Mouse (Mus musculus) kidney, postnatal 25 days (tissue): ENCODE measurements around the gene N6amt1.
A peak's percentile ranks its signal among the peaks of the same experiment; 100 is the strongest.

Source experiments
- DNase-seq, 2 experiments: peaks; one replicate each; pipeline ENCODE4 v3.0.0; 2021; ENCODE audit warnings: mixed read lengths in 2 of 2

N6amt1 gene

DNA sequence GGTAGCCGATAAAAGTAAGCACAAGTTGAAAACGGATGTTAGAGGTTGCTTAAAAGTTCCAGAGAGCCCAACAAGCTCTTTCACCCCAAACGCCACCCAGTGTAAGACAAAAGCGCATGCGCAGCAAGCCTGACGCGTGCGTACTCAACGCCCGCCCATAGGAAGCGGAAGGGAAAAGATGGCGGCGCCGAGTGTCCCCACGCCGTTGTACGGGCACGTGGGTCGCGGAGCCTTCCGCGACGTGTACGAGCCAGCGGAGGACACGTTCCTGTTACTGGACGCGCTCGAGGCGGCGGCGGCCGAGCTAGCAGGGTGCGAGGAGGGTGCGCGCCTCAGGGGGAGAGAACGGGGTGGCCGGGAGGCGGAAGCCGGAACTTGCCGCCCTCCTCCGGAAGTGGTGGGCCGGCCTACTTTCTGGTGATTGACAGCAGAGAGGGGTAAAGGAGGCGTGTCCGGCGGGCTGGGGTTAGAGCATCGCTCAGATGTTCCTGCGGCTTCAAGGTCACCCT, at the start of gene N6amt1:
N6amt1 (plus strand) TSS at position 111 of the 509 bp plus-strand sequence.
- peak; percentile 94 to 96 for DNase-seq

DNA sequence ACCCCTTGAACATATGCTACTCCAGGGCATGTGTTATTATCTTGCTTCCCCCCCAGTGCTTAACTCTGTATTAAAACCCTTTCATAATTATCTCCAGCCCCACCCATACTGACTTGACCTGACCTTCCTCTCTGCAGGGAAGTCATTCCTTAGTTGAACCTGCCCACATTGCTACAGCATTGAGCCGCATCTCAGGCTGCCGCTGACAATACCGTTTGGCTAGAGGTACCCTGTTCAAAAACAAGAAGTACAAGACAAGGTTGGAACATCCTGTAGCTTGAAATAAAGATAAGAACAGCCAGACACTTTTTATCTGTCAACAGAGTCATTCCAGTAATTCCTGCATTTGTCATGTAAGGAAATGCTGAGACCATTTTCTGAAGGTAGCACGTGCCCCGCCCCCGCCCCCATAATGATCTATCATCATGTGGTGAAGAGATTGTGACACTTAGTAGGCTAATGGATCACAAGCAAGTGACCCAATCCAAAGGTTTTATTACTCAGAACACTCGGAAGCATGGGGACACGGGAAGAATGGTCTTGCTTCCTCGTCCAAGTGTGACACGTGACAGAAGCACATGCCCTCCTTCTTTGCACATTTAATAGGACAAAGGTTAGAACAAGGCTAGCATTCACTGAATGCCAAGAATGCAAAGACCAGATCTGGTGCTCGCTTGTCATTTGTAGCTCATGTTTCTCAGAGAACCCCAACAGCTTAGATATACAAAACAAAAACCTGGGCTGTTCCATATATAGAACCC, 48.6 kb upstream of the N6amt1 start:
- DNase-seq = peak; percentile 39 to 62

DNA sequence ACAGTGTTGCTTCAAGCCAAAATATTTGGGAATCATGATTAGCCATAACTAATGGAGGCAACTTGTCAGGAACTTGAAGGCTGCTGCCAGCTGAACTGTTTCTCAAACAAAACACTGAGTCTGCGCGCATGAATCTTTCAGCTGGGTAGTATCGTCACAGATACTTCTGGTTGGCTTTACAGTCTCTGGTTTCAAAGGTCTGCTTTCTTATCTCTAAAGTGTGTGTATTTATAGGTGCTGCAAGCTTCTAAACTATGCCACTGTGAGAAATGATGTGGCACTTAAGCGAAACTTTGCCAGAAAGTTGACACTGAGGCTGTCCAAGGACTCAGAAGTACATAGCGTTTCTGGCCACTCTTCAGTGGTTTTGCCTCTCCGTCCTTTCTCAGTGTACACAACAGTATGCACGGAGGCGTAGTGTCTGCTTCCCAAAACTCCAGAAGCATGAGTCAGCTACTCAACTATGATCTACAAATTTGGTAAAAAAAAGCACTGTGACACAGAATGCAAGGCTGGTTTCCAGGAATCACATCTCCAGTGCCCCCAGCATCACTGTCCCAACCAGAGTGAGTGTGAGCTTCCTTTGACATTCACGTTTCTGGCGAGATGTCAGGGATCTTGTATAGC, 46.8 kb upstream of the N6amt1 start:
- DNase-seq = no peak

DNA sequence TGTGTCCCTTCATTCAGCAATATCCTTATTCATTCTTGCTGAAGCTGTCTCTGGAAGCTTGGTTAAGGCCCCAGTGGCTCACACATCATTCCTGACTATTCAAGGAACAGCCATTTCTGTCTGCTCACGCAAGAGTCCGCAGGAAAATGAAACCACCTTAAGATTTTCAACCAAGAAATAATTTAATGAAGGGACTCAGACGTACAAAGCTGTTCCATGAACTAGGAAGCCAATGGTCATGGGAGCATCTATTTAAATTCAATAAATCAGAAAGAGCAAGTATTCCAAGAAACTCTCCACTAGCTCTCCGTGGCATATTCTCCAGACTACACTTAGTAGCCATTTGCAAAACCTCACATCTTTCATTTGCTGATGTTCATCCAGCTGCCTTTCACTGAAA, 43.3 kb upstream of the N6amt1 start:
- no peak for DNase-seq

DNA sequence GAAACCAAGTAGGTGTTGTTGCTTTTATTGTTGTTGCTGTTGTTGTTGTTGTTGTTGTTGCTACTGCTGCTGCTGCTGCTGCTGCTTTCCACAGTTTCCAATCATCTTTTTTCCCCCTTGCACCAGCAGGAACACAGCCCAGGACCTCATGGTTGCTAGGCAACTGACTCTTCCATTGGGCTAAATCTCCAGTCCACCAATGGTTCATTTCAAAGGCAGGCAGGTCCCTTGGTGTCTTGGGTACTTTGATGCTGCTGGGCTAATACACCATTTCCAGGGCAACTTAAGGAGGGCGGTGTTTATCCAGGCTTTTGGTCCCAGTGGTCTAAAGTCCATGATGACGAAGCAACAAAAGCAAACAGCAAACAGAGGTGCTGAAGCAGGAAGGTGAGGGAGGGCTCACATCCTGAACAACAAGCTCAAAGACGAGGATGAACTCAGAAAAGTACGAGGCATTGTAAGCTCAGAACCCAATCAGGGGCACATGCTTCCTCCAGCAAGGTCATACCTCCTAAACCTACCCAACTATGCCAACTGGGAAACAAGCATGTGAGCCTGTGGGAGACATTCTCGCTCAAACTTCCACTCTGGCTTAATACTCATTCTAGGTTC, 35.7 kb upstream of the N6amt1 start:
- no peak for DNase-seq

DNA sequence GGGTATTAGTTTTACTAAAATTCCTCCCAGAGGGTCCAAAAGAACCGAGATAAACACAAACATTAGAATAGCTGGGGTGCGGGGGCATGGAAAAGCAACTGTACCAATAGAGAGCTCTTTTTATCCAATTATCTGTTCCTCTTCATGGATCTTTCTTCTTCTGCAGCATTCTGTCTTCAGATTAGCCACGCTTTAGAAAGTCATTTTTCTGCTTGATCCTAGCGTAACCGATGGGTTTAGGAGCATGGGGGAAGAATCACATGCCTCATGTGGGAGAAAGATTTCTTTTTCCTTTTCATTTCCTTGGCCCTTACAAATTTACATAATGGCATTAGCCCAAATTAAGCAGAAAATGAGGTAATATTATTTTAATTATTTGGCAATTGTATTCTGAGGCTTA, 35.0 kb upstream of the N6amt1 start:
- no peak for DNase-seq

DNA sequence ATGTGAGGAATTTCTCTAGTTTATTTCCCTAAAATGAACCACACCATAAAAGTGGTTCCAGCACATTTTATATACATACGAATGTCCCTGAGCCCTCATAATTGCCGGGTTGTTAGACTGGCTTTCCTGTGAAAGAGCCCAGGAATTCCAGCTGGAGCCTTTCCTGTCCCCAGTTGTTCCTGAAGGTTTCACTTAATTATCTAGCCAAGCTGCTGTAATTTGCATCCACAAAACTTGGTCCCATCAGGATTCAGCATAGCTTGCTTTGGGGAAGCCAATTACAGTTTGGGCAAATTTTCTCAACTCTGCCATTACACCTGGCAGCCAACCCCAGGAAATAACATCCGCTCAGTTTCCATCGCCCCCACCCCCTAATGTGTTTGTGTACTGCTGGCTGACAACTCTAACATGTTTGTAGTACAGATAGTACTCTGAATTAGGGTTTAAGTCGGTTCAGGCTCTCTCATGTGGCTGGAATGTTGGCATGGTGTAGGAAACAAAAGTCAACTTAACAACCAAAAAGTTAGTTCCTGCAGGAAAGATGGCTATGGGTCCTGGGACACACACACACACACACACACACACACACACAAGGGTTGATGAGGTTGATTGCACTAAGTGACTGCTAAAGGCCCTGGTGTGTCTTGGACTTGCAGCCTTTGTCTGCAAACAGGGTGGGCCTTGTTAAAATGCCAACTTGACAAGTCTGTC, 34.3 kb upstream of the N6amt1 start:
- no peak for DNase-seq

DNA sequence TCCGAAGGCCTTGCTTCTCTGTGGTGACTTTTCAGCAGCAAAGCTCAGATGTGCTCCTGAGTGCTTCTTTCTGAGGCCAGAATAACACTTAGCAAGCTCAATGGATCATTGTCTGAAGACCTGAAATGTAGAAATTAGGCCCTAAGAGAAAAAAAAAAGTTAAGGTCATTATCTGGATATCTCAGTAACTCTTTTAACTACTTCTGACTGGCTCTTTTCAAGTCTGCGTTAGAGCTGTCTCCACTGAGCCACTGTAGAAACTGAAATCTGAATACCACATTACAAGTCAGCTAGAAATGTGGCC, 33.8 kb upstream of the N6amt1 start:
- no peak for DNase-seq

DNA sequence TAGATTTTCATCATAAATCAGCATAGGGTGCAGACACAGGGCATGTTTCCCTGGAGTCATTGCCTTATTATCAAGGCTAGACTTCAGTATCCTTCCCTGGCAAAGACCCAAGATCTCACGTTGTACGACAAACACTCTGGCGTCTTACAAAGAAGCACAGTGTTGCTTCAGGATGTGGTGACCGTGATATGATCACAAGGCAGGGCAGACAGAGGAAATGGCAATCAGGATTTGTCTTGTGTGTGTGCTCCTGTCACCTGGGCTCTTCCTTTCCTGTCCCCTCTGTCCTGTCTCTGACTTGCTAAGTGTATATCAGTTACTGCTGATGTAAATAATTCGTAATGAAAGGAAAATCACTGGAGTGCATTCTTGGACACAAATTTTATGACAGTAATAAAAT, 29.4 kb upstream of the N6amt1 start:
- DNase-seq = peak in 1 of 2 experiments; percentile 19

DNA sequence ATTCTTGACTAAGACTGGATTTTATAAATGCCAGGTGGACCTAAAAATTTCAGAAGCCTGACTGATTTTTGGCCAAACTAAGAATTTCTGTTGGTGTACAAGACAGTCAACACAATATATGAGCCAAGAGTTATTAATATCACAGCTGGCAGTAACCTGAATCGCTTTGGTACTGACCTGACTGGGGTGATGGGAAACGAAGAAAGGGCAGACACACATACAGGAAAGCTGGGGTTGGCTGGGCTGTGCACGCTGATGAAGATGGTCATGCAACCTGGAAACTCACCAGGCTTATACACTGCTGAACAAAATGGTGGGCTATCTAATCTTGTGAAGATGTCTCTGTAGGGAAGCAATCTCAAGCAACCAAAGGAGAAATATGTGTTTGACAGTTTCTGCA, 24.0 kb upstream of the N6amt1 start:
- DNase-seq = no peak

DNA sequence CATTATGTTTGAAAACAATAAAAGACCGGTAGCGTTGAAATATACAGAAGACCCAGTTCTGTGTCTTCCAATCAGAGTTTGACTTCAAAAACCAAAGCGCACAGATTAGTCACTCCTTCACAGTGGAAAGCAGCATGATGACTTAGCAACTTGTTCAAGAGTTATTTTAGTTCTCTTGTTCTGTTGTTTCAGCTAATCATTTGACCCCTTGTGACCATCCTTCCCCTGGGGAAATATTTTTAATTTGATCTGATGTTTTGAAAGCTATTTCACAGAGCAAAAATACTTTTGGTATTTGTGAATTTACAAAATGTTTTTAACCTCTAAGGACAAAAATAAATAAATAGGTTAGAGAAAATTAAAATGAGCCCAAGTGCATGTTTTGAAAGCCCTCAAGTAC, 19.2 kb upstream of the N6amt1 start:
- no peak for DNase-seq

DNA sequence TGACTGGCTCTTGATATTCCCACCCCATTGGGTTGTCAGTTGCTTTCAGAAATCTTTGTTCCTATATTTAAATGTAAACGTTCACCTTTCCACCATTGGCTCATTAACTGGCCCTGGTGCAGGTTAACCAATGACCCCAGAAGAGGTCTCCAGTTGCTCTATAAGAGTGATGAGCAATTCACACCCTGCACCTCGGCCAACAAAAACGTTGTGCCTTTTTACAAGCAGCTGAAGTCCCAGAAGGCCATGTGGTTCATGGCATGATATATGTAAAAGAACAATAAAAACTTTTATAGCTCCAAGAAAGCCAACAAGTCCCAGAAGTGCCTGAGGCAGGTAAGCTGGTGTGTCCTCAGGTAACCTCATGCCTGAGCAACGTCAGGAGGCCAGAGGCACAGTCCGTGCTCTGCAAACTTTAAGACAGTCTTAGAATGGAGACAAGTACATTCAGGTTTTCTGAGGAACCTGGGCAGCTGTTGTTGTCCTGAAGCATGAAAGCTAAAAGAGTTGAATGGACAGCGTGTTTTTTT, 12.9 kb upstream of the N6amt1 start:
- DNase-seq = no peak

DNA sequence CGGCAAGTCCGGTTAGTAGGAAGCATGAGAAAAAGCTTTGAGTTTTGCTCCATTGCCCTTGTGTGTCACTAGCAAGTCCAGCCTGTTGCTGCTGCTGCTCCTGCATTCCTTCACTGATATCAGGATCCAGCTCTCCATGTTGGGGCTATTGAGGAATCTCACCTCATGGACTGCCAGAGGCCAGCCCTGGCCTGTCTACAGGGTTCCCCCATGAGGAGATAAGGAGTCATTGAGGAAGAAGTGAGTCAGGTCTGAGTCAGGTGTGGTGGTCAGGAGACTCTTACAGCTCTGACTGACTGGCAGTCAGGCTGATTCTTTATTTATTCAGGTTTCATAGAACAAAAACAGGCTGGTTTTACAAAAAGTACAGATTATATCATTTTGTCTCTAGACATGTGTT, 5.9 kb upstream of the N6amt1 start:
- DNase-seq = no peak

DNA sequence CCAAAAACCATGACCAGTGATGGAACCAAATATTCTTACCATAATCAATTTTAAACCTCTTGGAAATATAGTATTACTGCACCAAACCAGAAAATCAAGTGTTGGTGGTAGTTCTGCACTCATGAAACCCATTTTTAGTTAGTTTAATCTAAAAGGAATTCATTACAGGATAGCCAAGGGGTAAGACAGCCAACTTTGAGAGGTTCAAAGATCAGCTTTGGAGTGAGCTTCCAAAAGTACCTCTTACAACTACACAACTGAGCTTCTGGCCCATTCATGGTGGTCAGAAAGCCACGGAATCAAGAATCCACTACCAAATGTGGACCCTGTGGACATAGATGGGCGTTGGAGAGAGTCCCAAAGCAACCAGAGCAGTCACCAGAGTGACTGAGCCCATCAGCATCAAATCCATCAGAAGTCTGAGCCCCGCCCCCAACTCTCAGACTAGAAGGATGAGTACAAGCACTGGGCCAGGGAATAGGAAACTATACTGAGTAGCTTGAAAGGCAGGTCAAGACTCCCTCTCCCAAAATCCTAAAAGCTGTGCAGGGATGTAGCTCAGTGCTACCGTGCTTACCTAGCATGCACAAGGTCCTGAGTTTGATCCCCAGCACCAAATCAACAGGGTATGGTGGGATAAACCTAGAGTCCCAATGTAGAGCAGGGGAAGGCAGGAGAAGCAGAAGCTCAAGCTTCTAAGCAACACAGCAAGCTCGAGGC, 2.4 kb upstream of the N6amt1 start:
- DNase-seq = no peak

DNA sequence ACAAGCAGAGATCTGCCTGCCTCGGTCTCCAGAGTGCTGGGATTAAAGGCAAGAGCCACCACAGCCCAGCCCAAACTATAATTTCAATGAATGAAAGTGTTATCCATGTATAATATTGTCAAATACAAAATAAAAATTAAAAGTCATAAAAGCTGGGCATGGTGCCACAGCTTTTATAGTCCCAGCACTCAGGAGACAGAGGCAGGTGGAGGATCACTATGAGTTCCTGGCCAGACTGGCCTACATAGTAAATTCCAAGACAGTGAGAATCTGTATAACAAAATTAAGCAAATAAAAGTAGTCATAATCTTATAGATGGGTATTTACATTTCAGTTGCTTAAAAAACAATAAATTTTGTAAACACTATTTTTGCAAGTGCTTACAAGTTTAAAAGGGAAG, 380 bp upstream of the N6amt1 start:
- DNase-seq = no peak

DNA sequence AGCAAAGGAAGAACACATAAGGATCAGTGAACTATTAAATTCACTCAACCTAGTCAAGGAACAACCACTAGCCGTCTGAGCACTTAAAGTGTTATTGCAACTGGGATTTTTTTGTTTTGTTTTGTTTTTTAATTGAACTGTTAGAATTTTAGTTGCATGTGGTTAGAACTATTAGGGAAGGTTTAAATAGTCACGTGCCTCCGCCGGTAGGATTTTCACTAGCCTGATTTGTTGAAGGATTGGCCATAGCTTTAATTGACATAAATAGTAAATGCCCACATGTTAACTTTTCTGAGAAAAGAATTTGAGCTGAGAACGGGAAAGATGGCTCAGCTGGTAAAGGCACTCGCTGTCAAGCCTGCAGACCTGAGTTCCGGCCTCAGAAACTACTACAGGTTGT, 763 bp downstream of the N6amt1 start:
- DNase-seq = no peak

DNA sequence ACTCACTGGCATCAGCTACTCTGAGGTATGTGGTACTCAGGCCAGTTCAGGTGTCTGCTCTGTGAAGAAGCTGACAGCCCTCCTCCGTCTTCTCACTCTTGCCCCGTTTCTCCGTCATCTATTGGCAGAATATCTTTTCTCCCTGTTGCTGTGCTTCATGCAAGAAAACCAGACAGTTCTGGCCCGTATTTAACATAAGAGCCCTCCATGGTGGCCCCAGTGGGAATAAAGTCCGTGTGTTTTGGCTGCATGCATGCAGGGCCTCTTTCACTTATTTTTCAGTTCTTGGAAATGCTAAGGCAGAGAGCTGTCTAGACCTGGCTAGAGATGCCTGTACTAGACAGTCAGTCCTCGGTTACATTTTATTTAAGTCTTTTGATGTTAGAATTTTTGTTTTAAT, 6.1 kb downstream of the N6amt1 start:
- DNase-seq = no peak

DNA sequence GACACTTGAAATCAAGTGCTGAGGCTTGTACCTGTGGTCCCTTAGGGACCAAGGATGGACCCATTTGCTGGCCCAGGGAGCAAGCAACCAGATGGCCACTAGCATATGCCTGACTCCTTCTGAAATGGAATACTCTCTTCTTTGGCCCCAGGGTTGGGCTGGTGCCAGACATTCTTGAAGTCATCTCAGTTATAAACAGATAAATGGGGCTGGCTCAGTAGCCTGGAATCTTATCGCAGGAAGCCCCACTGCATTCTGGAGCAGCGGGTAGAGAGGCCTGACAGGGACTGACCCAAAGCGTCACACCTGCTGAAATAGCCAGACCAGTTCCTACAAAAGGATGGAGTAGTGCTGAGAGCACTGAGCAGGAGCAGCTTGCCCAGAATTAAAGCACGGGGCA, 10.2 kb downstream of the N6amt1 start:
- DNase-seq = peak; percentile 54 to 68

DNA sequence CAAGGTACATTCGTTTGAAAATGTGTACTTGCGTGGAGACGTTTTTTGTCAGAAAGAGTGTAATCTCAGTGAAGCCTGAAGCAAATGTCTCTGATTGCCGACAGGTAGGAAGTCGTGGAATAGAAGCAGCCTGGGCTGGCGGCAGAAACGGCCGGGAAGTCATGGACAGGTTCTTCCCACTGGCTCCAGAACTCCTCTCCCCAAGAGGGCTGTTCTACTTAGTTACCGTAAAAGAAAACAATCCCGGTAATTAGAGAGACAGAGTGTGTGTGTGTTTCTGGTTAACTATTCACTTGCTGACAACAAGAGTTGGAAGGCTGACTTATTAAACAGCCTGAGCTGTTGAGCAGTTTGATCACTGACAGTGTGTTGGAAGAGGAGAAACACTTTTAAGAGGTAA, 12.1 kb downstream of the N6amt1 start:
- DNase-seq = peak; percentile 47 to 68

DNA sequence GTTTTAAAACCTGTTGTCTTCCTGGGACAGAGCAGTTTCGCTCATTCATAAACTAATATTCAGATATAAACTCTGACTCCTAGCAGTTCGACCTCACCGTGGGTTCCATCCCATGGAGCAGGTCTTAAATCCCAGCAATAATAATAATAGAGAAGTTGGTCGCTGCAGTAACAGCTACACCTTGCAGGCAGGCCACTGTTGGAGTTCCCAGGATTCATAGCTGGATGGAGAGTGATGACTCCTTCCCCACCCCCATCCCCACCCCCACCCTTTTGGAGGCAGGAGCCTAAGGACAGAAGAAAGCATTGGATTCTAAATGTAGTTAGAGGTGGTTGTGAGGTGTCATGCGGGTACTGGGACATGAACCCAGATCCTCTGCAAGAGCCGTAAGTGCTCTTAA, 12.5 kb downstream of the N6amt1 start:
- DNase-seq = no peak

DNA sequence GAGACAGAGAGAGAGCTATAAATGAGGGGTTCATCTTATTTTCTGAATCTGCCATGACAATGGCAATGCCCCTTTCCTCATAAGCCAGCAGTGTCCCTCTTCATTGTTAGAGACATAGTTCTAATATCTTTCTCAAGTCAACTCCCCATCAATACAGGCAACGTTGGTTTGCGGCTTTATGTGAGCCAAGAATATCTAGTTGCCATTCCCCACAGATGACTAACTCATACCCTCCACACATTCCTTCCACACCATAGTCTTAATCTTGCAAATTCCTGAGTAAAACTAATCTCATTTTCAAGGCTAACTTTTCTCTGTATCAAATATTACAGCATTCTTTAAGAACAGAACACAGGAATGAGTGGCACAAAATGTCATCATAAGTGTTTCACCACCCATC, 29.0 kb downstream of the N6amt1 start:
- no peak for DNase-seq

DNA sequence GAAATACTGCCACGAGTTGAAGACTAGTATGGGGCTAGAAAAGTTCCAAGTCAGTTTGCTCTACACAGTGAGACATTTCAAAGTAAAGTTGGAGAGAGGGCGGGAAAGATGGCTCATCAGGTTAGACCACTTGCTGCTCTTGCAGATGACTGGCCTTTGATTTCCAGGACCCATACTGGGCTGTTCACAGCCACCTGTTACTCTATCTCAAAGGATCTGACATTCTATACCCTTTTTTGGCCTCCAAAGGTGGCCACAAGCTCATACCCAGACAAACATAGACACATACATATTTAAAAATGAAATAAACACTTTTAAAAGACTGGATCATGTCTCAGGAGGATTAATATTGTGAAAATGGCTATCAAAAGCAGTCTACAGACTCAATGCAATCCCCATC, 30.4 kb downstream of the N6amt1 start:
- no peak for DNase-seq
